Mouse (Mus musculus) heart, postnatal 14 days (tissue): Measurements from ENCODE around the gene Daxx. TPM values are rescaled to one million over a fixed set of nuclear protein-coding genes. Genes with fewer than 3 reads are reported as not detected.
"Not testable (repeated sequence)": the region's sequence is repeated elsewhere in the genome, so short reads cannot be mapped to it uniquely, and the experiment has no call there.

Source experiments
- DNase-seq, 2 experiments: peaks; one replicate each; pipeline ENCODE4 v3.0.0; 2021 to 2022
- intact Hi-C: fragments of 180-260 bp; cut with DNase I; formaldehyde crosslinking; loops from one replicate; pipeline ENCODE4 v1.15.1; 2025
- long read RNA-seq, 2 experiments: library from polyadenylated mRNA; stranded (forward); transcript quantifications; one replicate each; pipeline ENCODE4 v2.0.0; 2021
- total RNA-seq, 2 experiments: library from RNA; stranded (reverse); gene quantifications; 2 replicates each; pipeline ENCODE4 v1.2.3; 2021

The Daxx gene
- total RNA-seq = 10 to 100 TPM; 11.3 to 13.7 TPM
- long read RNA-seq, experiment 1, transcript Daxx-201 (8 exons, 2,581 nt) = major isoform, 17 of 22 reads
- long read RNA-seq, experiment 1, partial matches to known transcripts = 1 of 22 reads
- long read RNA-seq, experiment 1, other reads (novel, unspliced or antisense) = 4 of 22 reads
- long read RNA-seq, experiment 2, transcript Daxx-201 (8 exons, 2,581 nt) = major isoform, 7 of 9 reads
- long read RNA-seq, experiment 2, partial matches to known transcripts = 0 of 9 reads
- long read RNA-seq, experiment 2, other reads (novel, unspliced or antisense) = 2 of 9 reads

GRCm38 (mm10) chr17:33909077-33909868, at the start of gene Daxx:
Gene Daxx (plus strand): TSS chr17:33909414.
- DNase-seq = peak; percentile 100
- intact Hi-C loops = no loop called here

DNA sequence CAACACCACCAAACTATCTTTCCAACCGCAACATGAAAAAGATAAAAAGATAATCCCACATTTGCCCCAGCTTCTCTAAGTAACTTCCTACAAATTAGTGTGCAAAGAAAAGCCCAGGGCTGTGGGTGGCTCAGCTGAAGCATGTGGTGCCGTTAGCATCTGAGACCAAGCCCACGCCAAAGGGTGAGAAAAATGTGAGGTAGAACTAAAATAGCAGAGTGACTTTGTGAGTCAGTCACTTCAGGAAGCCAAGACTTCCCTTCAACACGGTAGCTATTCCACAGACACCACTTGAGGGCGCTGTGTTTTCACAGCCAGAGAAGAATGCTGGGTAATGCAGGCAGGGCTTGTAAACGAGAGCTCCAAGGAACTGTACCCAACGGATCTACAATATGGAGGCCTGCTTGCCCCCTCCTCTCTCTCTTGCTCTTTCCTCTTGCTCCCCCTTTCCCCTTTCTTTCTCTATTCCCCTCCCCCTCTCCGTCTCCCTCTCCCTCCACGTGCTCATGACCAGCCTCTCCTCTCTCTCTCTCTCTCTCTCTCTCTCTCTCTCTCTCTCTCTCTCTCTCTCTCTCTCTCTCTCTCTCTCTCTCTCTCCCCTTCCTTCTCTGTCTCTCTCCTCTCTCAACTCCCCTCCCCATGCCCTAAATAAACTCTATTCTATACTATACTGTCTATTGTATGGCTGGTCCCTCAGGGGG, 43.7 kb upstream of the Daxx start:
- peak; percentile 28 to 59 for DNase-seq
- intact Hi-C loops = no loop called here

GRCm38 (mm10) chr17:33873537-33873936, 35.7 kb upstream of the Daxx start, which contains the start of gene Gm7029:
Gene Gm7029 (plus strand): TSS chr17:33873837.
- not testable (repeated sequence) for DNase-seq

GRCm38 (mm10) chr17:33874411-33874810, 34.8 kb upstream of the Daxx start:
- DNase-seq = no peak

More at GRCm38 (mm10) chr17:33873537-33873936, 35.7 kb upstream of the Daxx start, which contains the start of gene Gm7029:
- intact Hi-C loops = not testable (repeated sequence)

DNA sequence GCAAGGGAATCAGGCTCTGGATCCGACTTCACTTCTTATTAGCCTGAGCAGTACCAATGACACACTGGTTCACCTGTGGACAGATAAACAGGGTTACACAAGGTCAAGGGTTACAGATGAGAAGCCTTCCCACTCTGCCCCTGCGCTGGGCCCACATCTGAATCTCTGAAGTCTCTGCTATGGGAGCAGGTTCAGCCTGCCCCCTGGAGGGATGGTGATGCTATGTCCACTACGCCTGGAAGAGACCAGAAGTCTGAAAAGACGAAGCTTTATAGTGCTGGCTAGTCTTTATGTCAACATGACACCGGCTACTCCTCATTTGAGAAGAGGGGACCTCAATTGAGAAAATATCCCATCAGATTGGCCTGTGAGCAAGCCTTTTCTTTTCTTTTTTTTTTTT, 33.4 kb upstream of the Daxx start:
- DNase-seq = peak; percentile 18 to 31

More at GRCm38 (mm10) chr17:33874411-33874810, 34.8 kb upstream of the Daxx start:
- intact Hi-C loops = no loop called here

DNA sequence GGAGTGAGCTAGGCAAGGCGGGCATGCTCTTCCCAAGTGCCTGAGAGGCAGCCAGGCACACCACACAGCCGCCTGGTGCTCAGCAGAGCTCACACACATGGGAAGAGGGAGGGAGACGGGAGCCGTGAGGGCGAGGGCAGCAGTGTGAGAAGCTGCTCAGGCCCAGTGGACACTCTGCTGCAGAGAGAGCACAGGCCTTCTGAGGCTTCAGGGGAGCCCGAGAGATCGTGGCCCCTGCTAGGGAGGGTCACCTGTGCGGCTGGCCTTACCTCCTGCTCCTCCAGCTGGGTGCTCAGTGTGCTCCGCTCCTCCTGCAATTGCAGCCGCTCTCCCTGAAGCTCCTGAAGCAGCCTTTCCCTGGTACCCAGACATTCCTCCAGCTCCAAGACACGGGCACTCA, 24.9 kb upstream of the Daxx start:
- intact Hi-C loops, DNase-seq: not testable (repeated sequence)

More for the DNA sequence above, 33.4 kb upstream of the Daxx start:
- intact Hi-C loops = not testable (repeated sequence)

DNA sequence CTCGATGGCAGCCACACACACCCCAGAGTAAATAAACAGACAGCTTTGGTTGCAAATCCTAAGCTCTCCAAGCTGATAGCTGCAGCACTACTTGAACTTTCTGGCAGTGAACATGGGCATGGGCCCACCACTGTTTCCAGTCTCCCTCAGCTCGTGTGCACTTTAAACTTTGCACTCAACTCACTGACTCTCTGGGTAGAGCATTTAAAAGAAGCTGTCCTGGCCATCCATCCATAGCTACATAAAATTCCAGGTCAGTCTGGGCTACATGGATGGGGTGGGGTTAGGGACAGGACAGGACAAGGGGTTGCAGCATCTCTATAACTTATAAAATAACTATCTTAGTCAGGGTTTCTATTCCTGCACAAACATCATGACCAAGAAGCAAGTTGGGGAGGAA, 21.4 kb upstream of the Daxx start:
- intact Hi-C loops = not testable (repeated sequence)

GRCm38 (mm10) chr17:33888230-33888629, 21.0 kb upstream of the Daxx start:
- DNase-seq, intact Hi-C loops: not testable (repeated sequence)

More for the DNA sequence above, 21.4 kb upstream of the Daxx start:
- DNase-seq = not testable (repeated sequence)

GRCm38 (mm10) chr17:33889941-33890532, 19.2 kb upstream of the Daxx start:
- DNase-seq, intact Hi-C loops: not testable (repeated sequence)

DNA sequence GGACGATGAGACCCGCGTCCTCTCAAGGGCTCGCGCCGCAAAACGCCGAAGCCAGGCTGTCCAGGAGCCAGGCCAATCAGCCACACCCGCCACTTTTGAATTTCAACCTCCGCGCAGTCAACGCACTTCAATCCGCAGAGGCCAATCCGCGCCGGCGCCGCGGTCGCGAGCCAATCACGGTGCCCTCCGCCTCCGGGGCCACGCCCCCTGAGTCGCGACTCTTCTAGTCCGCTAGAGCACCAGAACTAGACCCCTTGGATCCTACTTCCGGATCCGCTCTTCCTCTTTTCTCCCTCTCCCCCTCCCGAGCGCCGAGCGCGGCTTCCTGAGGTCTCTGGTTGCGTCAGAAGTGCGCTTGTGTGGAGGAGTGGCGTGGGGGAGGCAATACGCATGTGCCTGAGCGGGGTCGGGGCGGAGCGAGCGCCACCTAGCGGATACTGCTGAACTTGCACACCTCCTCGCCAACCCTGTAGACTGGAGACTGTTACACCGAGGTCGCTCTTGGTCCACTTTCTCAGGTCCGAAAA, 18.6 kb upstream of the Daxx start, which contains the start of gene Kifc1:
Kifc1 (minus strand) TSS at position 129 of the 527 bp plus-strand sequence.
- intact Hi-C loops = no loop called here
- DNase-seq = peak; percentile 99

DNA sequence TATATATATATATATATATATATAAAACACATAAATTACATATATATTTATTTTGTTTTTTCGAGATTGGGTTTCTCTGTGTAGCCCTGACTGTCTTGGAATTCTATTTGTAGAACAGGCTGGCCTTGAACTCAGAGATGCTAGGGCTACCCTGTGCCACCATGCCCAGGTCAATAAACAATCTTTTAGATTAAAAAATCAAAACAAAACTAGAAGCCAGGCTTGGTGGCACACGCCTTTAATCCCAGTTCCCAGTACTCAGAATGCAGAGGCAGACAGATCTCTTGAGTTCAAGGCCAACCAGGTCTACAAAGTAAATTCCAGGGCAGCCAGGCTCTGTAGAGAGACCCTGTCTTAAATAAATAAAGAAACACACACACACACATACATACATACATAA, 17.9 kb upstream of the Daxx start:
- DNase-seq = no peak
- intact Hi-C loops = no loop called here

GRCm38 (mm10) chr17:33891892-33892291, 17.3 kb upstream of the Daxx start:
- DNase-seq, intact Hi-C loops: not testable (repeated sequence)

- intact Hi-C loops = no loop called here
- no peak for DNase-seq
These were observed 16.8 kb upstream of the Daxx start for GRCm38 (mm10) chr17:33892429-33892828.

- intact Hi-C loops = not testable (repeated sequence)
These were observed 16.2 kb upstream of the Daxx start for GRCm38 (mm10) chr17:33893011-33893410.

GRCm38 (mm10) chr17:33897114-33897794, 12.0 kb upstream of the Daxx start:
- intact Hi-C loops = no loop called here
- peak in 1 of 2 experiments; percentile 55 for DNase-seq

More at GRCm38 (mm10) chr17:33893011-33893410, 16.2 kb upstream of the Daxx start:
- not testable (repeated sequence) for DNase-seq

- not testable (repeated sequence) for DNase-seq
- intact Hi-C loops = loop anchor here (1.0 kb wide), 1 partner anchor 23 kb away; no protein-coding TSS in a partner anchor
These were observed 11.0 kb upstream of the Daxx start for GRCm38 (mm10) chr17:33898193-33898592.

- DNase-seq = no peak
- intact Hi-C loops = no loop called here
These were observed 9.6 kb upstream of the Daxx start for GRCm38 (mm10) chr17:33899642-33900041.

DNA sequence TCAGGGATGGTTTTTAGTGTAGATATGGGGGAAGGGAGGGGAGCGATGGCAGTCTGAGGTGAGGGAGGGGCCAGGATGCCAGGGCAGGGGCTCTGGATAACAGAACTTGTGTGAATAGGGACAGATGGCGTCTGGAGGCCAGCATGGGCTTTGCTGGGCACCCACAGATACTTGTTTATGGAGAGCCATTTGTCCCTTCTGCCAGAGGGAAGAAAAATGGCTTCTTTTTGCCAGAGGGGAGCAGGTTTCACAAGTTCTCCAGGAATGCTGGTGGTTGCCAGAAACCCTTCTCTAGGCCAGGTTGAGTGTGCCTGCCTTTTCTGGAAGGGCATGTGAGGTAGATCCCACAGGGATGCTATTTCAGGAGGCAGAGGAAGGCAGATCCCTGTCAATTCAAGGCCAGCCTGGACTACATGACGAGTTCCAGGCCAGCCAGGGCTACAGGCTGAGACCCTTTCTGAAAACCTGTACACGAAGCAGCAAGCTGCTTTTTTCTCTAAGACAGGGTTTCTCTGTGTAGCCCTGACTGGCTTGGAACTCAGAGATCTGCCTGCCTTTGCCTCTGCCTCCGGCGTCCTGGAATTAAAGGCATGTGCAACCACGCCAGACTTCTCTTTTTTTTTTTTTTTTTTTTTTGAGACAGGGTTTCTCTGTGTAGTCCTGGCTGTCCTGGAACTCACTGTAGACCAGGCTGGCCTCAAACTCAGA, 8.8 kb upstream of the Daxx start:
- DNase-seq = no peak
- intact Hi-C loops = no loop called here

DNA sequence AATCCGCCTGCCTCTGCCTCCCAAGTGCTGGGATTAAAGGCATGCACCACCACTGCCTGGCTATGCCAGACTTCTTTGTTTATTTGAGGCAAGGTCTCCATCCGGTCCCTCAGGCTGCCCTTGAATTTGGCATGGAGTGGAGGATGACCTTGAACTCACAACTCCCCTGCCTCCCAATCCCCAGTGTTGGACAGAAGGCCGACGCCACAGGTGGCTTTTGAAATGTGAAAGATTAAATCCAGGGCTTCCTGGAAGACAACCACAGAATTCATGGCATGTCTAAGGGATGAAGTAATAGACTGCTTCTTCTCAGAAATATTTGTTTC, 8.3 kb upstream of the Daxx start:
- no peak for DNase-seq
- intact Hi-C loops = no loop called here
